In the genomic region with DNA sequence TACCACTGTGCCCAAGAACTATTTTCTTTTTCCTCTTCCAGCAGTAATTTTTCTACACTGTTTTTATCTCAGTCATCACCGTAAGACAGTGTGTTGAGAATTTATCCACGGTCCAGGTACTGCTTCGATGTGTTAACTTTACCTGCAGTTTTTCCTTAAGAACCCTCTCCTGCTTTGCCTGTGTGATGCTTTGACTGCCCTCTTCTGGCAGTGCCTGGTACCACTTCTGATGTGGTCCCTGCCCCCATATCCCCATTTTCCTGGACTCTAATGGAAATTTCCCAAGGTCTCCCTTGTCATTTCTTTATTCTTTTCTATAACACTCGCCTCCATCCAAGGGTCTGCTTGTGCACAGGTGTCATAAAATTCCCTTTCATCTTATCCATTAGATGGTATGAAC, we compare ENCODE assay signal across 8 mouse cellular contexts. TPM values are rescaled to one million over a fixed set of nuclear protein-coding genes. Genes with fewer than 3 reads are reported as not detected.
A peak's percentile ranks its signal among the peaks of the same experiment; 100 is the strongest.
DNase-seq lines count a peak whose midpoint lies in the region; ATAC-seq and TF ChIP-seq lines count a peak whose summit lies in the region.

No protein-coding gene starts in this region.

- no peak overlapping the region for H3K9ac ChIP-seq in kidney, postnatal 0 days (ENCODE audit: low read depth, low read length)

- no peak overlapping the region for H3K27ac ChIP-seq in gastrocnemius, adult 2 months
- H3K27ac ChIP-seq in kidney, postnatal 0 days = no peak overlapping the region

- DNase-seq in gastrocnemius, adult 2 months = peak; percentile 61
- DNase-seq in gastrocnemius, postnatal 4 days (ENCODE audit: low spot score in 2 of 2) = no peak
- DNase-seq in 3T3-L1 (ENCODE audit: low read depth, low spot score) (peak; percentile 83), R1 (ENCODE audit: low read depth, low spot score) (peak; percentile 64)
- peak; percentile 59 to 64 for DNase-seq in cerebellum, postnatal 36 days
- DNase-seq in kidney, postnatal 0 days (ENCODE audit: low spot score) = peak; percentile 53
- DNase-seq in lung, postnatal 25 days (ENCODE audit: low spot score) = peak; percentile 49
- peak; percentile 58 for DNase-seq in thymus, postnatal 25 days

- ATAC-seq in kidney, postnatal 0 days (replicated peaks; ENCODE audit: low FRiP score, low read depth) = no peak

- H3K27me3 ChIP-seq in kidney, postnatal 0 days (ENCODE audit: insufficient read depth, low read length) = no peaks in the 10 kb centered on the region

- intact Hi-C loops in gastrocnemius, adult 2 months (cut with DNase I) = loop anchor here (2.0 kb wide), 1 partner anchor 271 kb away; no protein-coding TSS in a partner anchor

- peaks cover 4% of the 10 kb centered on the region; the same call in 1 of the 2 replicates for H3K4me1 ChIP-seq in kidney, postnatal 0 days (replicated peaks; ENCODE audit: insufficient read depth, low read length)

- peak; percentile 82 for TF ChIP-seq CTCF in gastrocnemius, adult 2 months (IDR thresholded peaks at IDR 0.05)
- TF ChIP-seq CTCF in kidney, postnatal 0 days (IDR thresholded peaks at IDR 0.05; ENCODE audit: low read depth) = peak; percentile 73

- no peaks in the 10 kb centered on the region for H3K9me3 ChIP-seq in kidney, postnatal 0 days (replicated peaks; ENCODE audit: low read length)

- no peaks in the 10 kb centered on the region for H3K36me3 ChIP-seq in kidney, postnatal 0 days (ENCODE audit: insufficient read depth, low read length)

- WGBS in kidney, postnatal 0 days = 44% methylated on average over 4 of the region's 4 CpGs

- H3K4me3 ChIP-seq in gastrocnemius, adult 2 months = no peak overlapping the region
- H3K4me3 ChIP-seq in kidney, postnatal 0 days (replicated peaks; ENCODE audit: low read depth, low read length) = no peak overlapping the region

- no peak overlapping the region for H3K4me2 ChIP-seq in kidney, postnatal 0 days (ENCODE audit: low read length)

RNA-seq across cellular contexts. Expression of gene Sh3glb1, which starts 3.3 kb away (rescaled TPM):
- total RNA-seq in gastrocnemius, adult 2 months (2021) = 100 to 1,000 TPM; 328 to 379 TPM
- 100 to 1,000 TPM; 276 to 331 TPM for total RNA-seq in gastrocnemius, postnatal 4 days (2021)
- 128 and 129 TPM in 2 replicates for polyA plus RNA-seq in kidney, postnatal 0 days (2015; fragmentation: Nextera tagmentation; extraction: Ambion mirVana)

RNA-seq across cellular contexts. Expression of gene Clca3a1, which starts 37.3 kb away (rescaled TPM):
- under 1 TPM in 1 of 2 experiments, not detected in 1; 0.15 TPM for total RNA-seq in gastrocnemius, adult 2 months (2021)
- under 1 TPM; 0.23 to 0.69 TPM for total RNA-seq in gastrocnemius, postnatal 4 days (2021)
- polyA plus RNA-seq in kidney, postnatal 0 days (2015; fragmentation: Nextera tagmentation; extraction: Ambion mirVana) = 16.1 and 20.4 TPM in 2 replicates

Comparison
In these comparisons a context has a peak if more than half of its experiments do, and no peak if none do; other contexts are left out.
1. DNase-seq: peak in gastrocnemius, adult 2 months (single experiment), 3T3-L1 (single experiment), R1 (single experiment), cerebellum, postnatal 36 days (2 of 2), kidney, postnatal 0 days (single experiment), lung, postnatal 25 days (single experiment) and thymus, postnatal 25 days (single experiment); none in gastrocnemius, postnatal 4 days (0 of 2).